Mouse (Mus musculus) small intestine, adult 2 months (tissue): ENCODE results near the gene Dpp4.

Experiments used
- CTCF ChIP-seq: fragments of 200-500 bp; IDR thresholded peaks from 2 replicates; pipeline ENCODE4 v1.5.1; 2012; ENCODE audit warnings: low read depth, mild to moderate bottlenecking, control low read depth, inconsistent platforms, low read length, moderate library complexity, mixed read lengths; ENCODE audit not compliant: insufficient replicate concordance, insufficient read length; ENCODE audit errors: extremely low read depth
- POLR2A ChIP-seq: fragments of 200-500 bp; IDR thresholded peaks from 2 replicates; pipeline ENCODE4 v1.6.1; 2012; ENCODE audit warnings: low read depth, mild to moderate bottlenecking, control low read depth, inconsistent platforms, low read length, moderate library complexity

- peak; percentile 96 for TF ChIP-seq POLR2A
- no peak for TF ChIP-seq CTCF
These were observed 585 bp downstream of the Dpp4 start for GRCm38 (mm10) chr2:62411211-62412080.
